Mouse (Mus musculus) megakaryocyte, adult 5-6 weeks (primary cell): ENCODE results near the gene Nupr1l. TPM values are rescaled to one million over a fixed set of nuclear protein-coding genes. Genes with fewer than 3 reads are reported as not detected.

Experiments
- ATAC-seq: 2 replicates; pipeline ENCODE4 v1.8.0; 2016; ENCODE audit warnings: mild to moderate bottlenecking, inconsistent platforms; ENCODE audit not compliant: poor library complexity, severe bottlenecking
- total RNA-seq, 2 experiments: library from RNA; stranded (forward) in 1 of 2; stranded (reverse) in 1 of 2; fragments of 153-499, 151-499 nt in 1 of 2; fragments of 221-1000, 200-1000 nt in 1 of 2; gene quantifications; 2 replicates each; pipeline versions ENCODE4 v1.2.3 to v1.2.4; 2015 to 2017

The Nupr1l gene
- total RNA-seq, 2 experiments from 2014 or later: 0.66 to 0.71 TPM

DNA sequence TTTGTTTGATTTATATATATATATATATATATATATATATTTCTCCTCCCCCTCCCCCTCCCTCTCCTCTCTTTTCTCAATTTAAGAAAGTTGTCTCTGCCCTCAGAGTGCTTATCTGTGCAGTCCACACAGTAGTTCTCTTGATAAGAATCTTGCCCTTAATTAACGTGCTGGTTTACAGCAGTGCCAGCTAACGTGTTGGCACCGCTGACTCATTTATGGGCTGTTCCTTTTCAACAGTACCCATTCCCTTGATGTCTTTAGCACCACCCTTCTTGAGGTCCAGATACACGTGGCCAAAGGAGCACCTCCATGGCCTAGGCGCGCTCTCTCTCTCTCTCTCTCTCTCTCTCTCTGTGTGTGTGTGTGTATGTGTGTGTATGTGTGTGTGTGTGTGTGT lies 47.5 kb downstream of the Nupr1l start:
- ATAC-seq: peak; percentile 64

DNA sequence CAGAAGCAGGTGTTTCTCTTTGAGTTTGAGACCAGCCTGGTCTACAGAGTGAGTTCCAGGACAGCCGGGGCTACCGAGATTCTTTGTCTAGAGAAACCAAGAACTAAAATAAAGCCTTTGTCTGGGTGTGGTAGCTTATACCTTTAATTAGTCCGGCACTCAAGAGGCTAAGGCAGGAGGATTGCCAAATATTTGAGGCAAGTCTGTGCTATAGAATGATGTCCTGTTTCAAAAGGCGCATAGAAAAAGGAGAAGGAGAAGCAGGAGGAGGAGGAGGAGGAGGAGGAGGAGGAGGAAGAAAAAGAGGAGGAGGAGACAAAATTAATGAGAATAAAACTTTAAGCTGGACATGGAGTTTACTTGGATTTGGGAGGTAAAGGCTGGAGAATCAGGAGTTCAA lies 54.9 kb downstream of the Nupr1l start:
- peak; percentile 66 for ATAC-seq

Other genes starting within 250 kb of the Nupr1l start
- 1.7 and 2.0 TPM in 2 replicates for gene Zfp11, start 238.4 kb upstream of the Nupr1l start, total RNA-seq (2015)
- 1.5 and 1.6 TPM in 2 replicates for gene Zfp11, start 238.4 kb upstream of the Nupr1l start, total RNA-seq (2017)
- gene Sept14, start 200.0 kb upstream of the Nupr1l start, total RNA-seq (2015): not detected in 2 replicates
- gene Sept14, start 200.0 kb upstream of the Nupr1l start, total RNA-seq (2017): not detected in 2 replicates
- gene Mrps17, start 193.0 kb upstream of the Nupr1l start, total RNA-seq (2015): 106 and 130 TPM in 2 replicates
- 52.3 and 78.1 TPM in 2 replicates for gene Mrps17, start 193.0 kb upstream of the Nupr1l start, total RNA-seq (2017)
- 26.3 and 29.6 TPM in 2 replicates for gene Nipsnap2, start 183.5 kb upstream of the Nupr1l start, total RNA-seq (2015)
- 26.5 and 29.3 TPM in 2 replicates for gene Nipsnap2, start 183.5 kb upstream of the Nupr1l start, total RNA-seq (2017)
- gene Psph, start 121.1 kb upstream of the Nupr1l start, total RNA-seq (2015): 8.8 and 11.1 TPM in 2 replicates
- 9.8 and 10.3 TPM in 2 replicates for gene Psph, start 121.1 kb upstream of the Nupr1l start, total RNA-seq (2017)
- 3.7 TPM in 2 replicates for gene Sumf2, start 61.6 kb upstream of the Nupr1l start, total RNA-seq (2015)
- 13.5 and 18.7 TPM in 2 replicates for gene Sumf2, start 61.6 kb upstream of the Nupr1l start, total RNA-seq (2017)
- gene Chchd2, start 21.1 kb upstream of the Nupr1l start, total RNA-seq (2015): 261 and 270 TPM in 2 replicates
- gene Chchd2, start 21.1 kb upstream of the Nupr1l start, total RNA-seq (2017): 123 and 132 TPM in 2 replicates
- gene Zbed5, start 12.8 kb upstream of the Nupr1l start, total RNA-seq (2015): 0.07 TPM in 1 of 2 replicates, not detected in the other
- not detected in 2 replicates for gene Zbed5, start 12.8 kb upstream of the Nupr1l start, total RNA-seq (2017)
- not detected in 2 replicates for gene Phkg1, start 10.0 kb upstream of the Nupr1l start, total RNA-seq (2015)
- gene Phkg1, start 10.0 kb upstream of the Nupr1l start, total RNA-seq (2017): 0.41 TPM in 1 of 2 replicates, not detected in the other
- 34.7 and 39.4 TPM in 2 replicates for gene Vkorc1l1, start 33.4 kb downstream of the Nupr1l start, total RNA-seq (2015)
- gene Vkorc1l1, start 33.4 kb downstream of the Nupr1l start, total RNA-seq (2017): 17.9 and 18.6 TPM in 2 replicates
- 101 and 111 TPM in 2 replicates for gene Gusb, start 94.5 kb downstream of the Nupr1l start, total RNA-seq (2015)
- 63.9 and 70.8 TPM in 2 replicates for gene Gusb, start 94.5 kb downstream of the Nupr1l start, total RNA-seq (2017)
- gene Asl, start 120.7 kb downstream of the Nupr1l start, total RNA-seq (2015): 20.2 and 29.5 TPM in 2 replicates
- gene Asl, start 120.7 kb downstream of the Nupr1l start, total RNA-seq (2017): 21.3 and 25.7 TPM in 2 replicates
- 49.4 and 54.0 TPM in 2 replicates for gene Crcp, start 120.8 kb downstream of the Nupr1l start, total RNA-seq (2015)
- 48.3 and 53.8 TPM in 2 replicates for gene Crcp, start 120.8 kb downstream of the Nupr1l start, total RNA-seq (2017)
- 14.9 and 18.5 TPM in 2 replicates for gene Tpst1, start 164.8 kb downstream of the Nupr1l start, total RNA-seq (2015)
- gene Tpst1, start 164.8 kb downstream of the Nupr1l start, total RNA-seq (2017): 8.2 and 12.4 TPM in 2 replicates
- 1.0 and 1.4 TPM in 2 replicates for gene Kctd7, start 236.3 kb downstream of the Nupr1l start, total RNA-seq (2015)
- 2.2 and 8.9 TPM in 2 replicates for gene Kctd7, start 236.3 kb downstream of the Nupr1l start, total RNA-seq (2017)